Mouse (Mus musculus): ENCODE measurements around the gene Tmem86b.

Tmem86b gene

DNA sequence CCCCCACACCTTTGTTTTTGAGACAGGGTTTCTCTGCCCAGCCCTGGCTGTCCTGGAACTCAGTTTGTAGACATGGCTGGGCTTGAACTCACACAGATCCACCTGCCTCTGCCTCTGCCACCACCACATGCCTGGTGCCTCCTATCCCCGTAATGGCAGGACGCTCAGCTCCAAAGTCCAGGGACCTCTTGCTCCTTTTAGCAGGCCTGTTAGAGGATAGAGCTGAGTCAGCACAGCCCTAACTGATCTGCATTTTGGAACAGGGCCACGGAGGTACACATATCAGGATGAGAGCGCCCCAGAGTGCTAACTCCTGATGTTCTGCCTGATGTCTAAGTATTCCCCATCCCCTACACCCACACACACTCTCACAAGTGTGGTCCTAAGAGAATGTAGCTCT, at the start of gene Tmem86b:
TSS of gene Tmem86b (minus strand) at position 392 of the 400 bp plus-strand sequence.
- DNase-seq (ENCODE audit: low spot score), result no peak

DNA sequence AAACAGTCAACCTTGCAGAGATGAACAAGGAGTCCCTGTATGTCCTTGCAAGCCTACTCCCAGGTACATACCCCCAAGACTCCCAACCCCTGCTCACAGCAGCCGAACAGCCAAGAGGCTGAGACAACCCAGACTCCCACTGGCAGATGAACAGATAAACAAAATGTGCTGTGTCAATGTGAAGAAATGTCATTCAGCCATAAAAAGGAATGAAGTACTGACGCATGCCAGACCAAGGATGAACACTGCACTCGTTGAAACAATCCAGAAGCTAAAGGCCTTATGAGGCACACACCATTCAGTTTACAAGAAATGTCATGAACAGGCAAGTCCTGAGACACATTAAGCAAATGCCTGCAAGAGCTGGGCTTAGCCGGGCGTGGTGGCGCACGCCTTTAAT, 44.0 kb upstream of the Tmem86b start:
- DNase-seq (ENCODE audit: low spot score), result no peak

DNA sequence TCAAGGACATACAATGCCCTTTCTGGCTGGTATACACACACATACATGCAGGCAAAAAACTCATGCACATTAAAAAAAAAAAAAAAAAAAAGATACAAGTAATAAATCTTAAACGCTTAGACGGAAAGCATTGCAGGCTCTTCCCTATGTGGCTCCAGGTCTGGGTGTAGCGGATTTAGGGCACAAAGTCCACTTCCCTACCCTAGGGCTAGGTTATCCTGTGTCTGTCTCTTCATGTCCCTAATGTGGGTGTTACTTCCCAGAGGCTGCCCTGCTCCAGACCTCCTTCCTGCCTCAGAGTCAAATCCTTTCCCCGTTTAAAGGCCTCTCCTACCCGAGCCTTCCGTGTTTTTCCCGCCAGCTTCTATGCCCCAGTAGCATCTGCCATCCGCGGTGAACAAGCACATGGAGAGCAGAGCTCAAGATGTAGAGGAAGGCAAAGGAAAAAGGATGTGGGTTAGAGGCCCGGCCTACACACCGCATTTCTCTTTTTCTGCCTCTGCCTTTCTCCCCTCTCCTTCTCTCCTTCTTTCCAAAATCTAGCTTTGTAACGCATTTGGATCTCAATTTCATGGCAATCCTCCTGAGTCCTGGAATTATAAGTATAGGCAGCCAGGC, 43.0 kb upstream of the Tmem86b start:
- DNase-seq (ENCODE audit: low spot score), result no peak

DNA sequence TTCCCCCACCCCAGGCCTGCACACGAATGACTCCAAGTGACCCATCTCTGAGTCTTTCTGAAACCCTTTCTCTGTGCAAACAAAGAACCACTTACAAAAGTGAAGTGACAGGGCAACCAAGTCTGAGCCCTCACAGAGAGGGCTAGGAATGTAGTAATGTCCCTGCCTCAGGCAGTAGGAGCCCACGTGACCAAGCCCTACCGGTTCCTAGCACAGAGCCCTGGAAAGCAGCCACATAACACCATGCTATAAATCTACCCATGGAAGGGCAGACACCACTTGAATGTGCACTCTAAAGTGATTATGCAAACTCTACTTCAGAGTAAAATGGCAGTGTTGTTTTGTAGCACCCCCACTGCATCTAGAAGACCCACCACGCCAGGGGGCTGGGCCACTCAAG, 40.7 kb upstream of the Tmem86b start:
- DNase-seq (ENCODE audit: low spot score), result peak; percentile 21

DNA sequence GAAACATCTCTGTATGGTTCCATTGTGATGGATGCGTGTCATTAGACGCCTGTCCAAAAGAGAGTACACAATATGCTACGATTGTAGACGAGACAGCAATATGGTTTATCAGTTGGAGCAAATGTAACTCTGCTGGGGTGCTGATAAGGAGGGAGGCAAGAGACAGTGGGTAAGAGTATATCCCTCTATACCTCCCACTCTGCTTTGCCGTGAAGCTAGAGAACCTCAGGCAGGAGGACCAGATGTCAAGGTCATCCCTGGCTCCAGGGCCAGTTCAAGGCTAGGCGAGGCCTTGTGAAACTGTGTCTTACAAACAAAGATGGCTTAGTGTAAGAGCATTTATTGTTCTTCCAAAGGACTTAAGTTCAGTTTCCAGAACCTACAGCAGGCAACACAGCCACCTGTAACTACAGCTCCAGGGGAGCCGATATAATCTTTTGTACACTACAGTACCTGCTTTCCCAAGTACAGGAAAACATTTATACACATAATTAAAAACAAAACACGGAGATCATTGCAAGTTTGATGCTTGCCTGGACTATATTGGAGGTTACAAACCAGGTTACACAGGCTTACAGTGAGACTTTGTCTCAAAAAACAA, 39.5 kb upstream of the Tmem86b start:
- DNase-seq (ENCODE audit: low spot score), result no peak

DNA sequence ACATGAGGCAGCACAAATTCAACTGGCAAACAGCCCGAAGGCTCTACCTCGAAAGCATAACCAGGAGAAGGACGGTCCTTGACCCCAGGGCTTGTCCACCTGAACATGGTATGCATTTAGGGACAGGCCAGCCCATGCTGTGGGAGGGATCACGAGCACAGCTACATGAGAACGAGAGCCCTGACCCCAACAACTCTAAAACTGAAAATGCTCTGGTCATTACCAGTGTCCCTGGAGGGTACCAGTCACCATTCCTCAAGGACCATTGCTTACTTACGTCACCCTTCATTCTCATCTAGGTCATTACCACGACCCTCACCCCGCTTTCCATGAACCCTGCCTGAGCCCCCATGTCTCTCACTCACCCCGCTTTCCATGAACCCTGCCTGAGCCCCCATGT, 37.9 kb upstream of the Tmem86b start:
- DNase-seq (ENCODE audit: low spot score), result no peak

DNA sequence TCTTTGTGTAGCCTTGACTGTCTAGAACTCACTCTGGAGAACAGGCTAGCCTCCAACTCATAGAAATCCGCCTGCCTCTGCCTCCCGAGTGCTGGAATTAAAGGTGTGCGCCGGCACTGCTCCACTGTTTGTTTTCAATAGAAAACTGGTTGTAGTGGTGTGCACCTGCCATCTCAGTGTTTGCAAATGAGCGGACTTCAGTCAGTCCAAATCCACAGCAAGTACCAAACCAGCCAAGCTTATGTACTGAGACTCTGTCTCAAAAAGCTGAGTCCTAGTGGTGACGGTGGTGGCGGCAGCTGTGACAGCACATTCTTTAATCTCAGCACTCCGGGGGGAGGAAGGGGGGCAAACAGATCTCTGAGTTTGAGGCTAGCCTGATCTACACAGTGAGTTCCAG, 37.3 kb upstream of the Tmem86b start:
- no peak for DNase-seq (ENCODE audit: low spot score)

DNA sequence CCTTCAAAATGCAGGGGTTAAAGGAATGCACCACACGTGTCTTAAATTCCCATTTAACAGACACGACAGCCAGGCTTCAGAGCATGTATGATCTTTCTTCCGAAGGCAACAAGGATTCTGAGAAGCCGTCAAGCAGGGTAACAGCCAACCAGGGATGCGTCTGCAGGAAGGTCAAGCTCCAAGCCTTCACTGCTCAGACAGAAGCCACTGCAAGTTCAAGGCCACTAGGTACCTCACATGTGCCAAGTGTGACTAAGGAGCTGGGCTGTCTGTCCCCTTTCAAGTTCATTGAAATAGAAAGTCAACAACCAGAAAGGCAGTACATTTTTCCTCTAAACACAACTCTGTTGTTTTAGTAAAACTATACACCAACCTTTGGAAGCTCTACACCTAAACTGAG, 35.6 kb upstream of the Tmem86b start:
- no peak for DNase-seq (ENCODE audit: low spot score)

DNA sequence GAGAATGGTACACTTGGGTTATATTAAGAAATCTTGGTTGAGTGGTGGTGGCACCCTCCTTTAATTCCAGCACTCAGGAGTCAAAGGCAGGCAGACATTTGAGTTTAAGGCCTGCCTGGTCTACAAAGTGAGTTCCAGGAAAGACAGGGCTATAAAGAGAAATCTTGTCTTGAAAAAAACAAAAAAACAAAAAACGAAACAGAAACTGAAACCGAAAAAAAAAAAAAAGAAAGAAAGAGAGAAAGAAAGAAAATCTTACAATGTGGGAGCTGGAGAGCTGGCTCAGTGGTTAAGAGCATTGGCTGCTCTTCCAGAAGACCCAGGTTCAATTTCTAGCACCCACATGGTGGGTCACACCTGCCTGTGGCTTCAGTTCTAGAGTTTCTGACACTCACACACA, 32.5 kb upstream of the Tmem86b start:
- DNase-seq (ENCODE audit: low spot score), result no peak

DNA sequence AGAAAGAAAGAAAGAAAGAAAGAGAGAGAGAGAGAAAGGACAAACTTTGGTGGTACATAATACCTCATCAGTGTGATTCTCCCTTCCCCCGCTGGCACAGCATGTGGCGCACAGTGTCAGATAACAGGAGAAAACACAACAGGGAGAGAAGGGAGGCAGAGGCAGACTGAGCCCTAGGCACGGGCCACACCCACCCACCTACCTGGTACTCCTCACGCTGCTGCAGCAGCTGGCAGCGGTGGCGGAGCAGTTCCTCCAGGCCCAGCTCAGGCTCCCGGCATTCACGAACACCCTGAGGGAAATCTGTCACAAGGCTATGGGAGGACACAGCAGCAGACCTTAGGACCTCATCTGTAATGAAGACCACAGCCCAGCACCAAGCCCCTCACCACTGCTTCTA, 32.0 kb upstream of the Tmem86b start:
- no peak for DNase-seq (ENCODE audit: low spot score)

DNA sequence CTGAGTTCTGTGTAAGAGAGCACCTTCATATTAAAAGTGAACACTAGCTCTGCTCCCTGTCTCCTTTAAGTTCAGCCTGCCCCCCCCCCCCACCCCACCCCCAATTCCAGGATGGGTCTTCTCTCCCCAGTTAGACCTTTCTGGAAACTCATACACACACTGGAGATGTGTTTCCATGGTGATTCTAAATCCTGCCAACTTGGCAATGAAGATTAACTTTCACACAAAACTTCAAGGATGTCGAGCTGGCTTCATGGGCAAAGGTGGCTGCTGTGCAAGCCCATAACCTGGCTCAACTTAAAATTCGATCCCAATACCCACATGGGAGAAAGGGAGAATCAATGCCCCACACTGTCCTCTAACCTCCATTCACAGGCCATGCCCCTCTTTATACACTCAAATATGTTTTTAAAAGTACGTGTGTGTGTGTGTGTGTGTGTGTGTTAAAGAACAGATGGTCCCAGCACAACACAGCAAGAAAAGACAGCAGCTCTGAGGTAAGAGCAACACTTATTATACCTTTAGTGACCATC, 28.8 kb upstream of the Tmem86b start:
- DNase-seq (ENCODE audit: low spot score), result no peak

DNA sequence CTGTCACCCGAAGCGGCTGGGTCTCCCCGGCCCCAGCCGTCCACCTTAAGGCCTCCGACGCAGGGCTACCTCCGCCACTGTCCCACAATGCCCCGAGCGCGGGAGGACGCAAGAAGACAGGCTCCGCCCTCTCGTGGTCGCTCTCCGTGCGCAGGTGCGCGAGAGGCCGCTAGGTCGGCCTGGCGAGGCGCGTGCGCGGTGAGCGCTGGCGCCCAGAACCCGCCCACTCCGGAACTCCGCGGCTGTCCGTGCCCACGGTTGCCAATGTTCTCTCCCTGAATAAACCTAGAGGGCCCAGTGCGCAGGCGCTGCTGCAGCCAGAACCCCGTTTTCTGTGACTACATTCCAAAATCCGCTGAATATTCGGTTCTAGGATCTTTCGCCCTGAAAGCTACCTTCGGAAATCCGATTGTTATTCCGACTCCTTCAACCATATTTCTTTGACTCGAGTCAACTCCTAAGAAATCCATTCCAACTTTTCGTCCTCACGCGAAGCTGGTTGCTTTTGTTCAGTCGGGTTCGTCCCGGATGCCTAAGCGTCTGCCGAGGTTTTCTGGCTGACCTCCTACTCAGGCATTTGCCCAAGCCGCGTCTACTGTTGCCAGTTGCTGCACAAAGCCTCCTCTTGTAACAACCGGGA, 27.8 kb upstream of the Tmem86b start, which contains the start of gene Ppp6r1:
TSS of gene Ppp6r1 (minus strand) at position 108 of the 640 bp plus-strand sequence.
- peak; percentile 98 for DNase-seq (ENCODE audit: low spot score)

DNA sequence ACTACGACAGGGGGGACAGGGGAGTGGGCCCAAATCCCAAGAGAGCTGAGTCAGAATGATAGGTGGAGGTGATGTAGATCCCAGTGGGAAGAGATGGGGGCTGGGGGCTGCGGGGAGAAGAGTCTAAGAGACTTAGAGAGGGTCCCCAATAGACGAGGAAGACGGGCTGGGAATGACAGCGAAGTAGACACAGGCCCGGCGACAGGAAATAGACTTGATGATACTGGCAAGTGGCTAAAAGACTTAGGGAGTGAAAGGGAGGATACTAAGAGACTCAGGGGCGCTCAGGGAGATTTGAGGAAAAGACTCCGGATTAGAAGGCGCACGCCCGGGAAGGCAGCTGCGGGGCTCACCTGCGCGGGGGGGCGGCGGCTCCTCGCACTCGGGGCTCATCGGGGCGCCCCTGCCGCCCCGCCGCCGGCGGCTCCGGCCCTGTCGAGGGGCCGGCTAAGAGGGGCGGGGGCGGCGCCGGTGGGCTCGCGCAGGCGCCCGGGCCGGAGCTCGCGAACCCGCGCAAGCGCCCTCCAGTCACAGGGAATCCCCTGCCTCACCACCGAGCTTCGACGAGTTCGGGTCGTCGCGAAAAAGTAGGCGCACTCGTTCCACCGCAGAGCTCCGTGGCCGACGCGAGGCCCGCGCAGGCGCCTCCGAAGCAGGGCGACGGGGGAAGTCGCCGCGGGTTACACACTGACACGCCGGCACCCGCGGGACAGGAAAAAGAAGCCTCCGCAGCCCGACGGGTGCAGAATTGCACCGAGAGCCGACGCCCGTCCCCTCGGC, 27.1 kb upstream of the Tmem86b start:
- DNase-seq (ENCODE audit: low spot score), result peak; percentile 60

DNA sequence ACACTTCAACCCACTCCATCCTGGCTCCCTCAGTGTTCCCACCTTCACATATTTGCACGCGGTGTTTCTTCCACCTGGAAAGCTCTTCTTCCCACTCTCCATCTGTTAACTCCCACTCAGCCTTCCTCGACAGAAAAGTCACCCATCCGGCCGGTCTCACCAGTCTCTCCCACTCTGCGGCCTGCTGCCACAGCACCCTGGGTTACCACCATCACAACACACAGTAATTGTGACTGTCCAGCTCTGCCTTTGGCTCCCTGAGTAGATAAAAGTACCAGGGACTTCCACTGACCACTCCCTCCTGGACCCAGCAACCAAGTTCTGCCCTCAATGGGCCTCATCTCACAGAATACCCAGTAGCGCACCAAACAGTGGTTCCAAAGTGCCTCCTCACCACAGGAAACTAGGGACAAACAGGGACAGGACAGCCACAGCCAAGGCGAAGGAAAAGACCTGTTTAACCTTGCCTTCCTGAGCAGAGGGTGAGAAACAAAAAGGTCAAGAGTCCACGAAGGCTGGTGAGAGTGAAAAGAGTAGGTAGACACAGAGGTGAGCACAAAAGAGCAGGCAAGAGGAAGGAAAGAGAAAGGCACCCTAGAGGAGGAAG, 26.4 kb upstream of the Tmem86b start:
- no peak for DNase-seq (ENCODE audit: low spot score)

DNA sequence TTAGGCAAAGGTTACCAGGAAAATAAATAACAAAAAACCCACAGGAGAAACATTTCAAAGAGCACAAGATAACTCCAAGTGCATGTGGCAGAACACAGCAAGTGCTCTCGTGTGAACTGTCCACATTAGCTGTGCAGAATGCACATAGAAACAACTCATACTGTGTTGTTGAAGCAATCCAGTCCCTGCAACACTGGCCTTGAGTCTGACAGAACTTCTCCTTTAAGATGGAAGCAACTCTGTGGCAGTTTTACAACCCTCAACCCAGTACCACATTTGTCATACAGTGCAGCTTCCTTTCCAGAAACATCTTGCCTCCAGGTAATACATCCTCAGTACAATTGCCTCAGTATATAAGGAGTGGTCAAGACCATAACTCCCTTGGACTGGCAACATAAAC, 25.6 kb upstream of the Tmem86b start:
- DNase-seq (ENCODE audit: low spot score), result no peak

DNA sequence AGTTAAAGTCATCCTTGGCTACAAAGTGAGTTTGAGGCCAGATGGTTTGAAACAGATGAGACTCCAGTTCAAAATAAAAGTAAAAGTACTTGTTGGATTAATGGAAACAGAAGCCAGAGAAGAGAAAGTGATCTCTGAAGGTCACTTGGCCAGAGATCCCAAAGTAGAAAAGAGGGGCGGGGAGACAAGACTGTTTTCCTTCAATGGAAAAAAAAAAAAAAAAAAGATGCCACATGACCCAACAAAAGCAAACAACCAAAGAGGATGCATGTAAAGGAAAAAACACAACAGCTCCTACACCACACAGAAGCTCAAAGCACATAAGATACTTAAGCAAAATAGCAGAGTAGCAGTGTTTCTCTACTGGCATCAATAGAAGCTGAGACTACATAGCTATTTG, 24.7 kb upstream of the Tmem86b start:
- DNase-seq (ENCODE audit: low spot score), result no peak

DNA sequence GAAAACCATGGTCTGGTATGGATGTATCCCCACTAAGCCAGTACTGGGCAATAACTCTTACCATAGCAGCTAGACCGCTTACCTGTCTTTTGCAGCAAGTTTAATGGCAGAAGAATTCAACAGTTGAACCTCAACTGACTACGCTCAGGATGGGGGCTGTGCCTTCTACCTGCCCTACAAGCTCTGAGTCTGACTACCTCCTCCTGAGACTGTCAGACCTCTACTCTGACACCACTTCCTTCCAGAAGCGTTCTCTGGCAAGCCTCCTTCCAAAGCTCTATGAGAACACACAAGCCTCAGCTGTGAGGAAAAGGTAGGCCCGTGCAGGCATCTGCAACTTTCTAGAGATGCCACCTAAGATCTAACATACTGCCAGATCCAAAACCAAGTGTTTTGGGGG, 24.2 kb upstream of the Tmem86b start:
- no peak for DNase-seq (ENCODE audit: low spot score)

DNA sequence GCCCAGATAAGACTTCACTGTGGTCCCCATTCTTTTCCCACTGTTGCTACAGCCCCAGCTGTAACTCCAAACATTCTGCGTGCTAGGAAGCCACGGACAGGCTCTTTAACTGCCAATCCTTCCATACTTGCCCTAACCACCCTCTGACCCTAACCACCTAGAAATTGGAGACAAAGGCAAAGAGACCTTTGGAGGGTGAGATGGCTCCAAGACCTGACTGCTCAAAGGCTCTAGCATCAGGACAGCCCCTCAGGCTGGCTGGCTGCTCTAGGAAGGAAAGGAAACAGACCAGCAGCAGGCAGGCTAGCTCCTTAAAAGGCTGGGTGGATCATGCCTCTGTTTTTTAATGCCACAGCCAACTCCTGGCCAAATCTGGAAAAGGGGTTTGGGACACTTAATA, 23.0 kb upstream of the Tmem86b start:
- DNase-seq (ENCODE audit: low spot score), result no peak

DNA sequence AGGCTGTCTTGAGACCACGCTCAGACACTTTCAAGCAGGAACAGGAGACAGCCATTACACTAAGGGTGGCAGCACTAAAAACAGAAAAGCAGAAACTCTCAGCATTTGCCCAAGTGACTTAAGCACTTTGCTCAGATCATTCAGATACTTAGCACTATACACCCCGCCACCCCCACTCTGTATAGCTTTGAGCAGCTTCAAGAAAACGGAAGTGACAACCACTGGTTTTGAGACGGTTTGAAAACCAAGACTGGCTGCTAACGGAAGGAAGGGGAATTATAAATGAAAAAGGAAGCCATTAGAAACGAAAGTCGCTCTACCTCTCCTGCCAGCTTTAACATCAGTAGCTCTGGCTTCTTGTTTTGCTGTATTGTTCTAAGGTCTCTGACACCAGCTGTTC, 22.6 kb upstream of the Tmem86b start:
- DNase-seq (ENCODE audit: low spot score), result no peak

DNA sequence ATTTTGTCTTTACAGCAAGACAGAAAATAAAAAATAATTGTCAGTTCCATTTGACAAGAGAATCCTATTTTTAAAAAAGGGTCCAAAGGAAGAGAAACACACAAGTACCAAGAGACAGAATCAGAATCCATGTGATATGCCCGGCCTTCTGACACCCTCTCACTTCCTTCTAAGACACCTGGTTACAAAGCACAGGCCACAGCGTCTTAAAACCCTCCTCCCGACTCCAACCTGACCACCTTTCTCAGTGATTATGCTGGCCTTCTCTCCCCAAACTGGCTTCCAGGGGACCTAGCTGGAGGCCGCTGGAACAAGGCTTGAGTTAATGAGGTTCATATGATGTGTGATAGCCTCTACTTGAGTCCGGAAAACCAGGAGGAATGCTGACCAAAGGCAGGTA, 22.1 kb upstream of the Tmem86b start:
- no peak for DNase-seq (ENCODE audit: low spot score)

DNA sequence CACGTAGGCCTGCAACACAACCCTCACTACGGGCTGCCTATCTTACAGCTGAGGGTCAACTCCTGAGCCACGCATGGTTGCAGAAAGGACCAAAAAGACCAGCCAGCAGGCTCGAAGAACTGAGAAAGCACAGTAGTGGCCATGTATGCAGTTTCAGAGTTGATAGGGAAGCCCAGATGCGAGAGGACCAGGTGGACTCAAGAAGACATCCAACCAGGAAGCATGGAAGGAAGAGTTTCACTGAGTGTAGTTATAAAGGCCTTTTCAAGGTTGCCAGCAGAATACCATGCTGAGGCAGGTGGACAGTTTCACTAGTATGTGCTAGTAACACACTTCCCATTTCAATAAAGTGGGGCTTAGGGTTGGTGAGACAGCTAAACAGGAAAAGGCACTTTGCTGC, 21.5 kb upstream of the Tmem86b start:
- DNase-seq (ENCODE audit: low spot score), result no peak

DNA sequence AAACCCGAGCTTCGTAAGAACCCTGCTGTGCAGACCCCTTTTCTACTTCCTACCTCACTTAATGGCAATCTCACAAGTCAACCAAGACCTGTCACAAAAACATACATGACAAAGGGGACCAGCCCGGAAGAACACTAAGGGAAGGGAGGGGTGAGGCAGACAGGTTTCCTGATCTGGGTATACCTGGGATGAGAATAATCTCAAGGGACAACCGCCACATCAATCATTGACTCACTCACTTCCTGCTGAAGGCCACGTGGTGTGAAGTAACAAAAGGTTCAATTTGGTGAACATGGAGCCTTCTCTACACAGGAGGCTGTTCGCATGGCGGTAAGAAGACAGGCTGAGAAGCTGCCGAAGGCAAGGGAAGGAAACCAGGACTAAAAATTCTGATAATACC, 20.4 kb upstream of the Tmem86b start:
- DNase-seq (ENCODE audit: low spot score), result no peak
